Mouse (Mus musculus) liver (tissue): ENCODE measurements around the gene Mras.

Experiments used
- DNase-seq: peaks from one replicate; pipeline ENCODE4 v3.0.0-alpha.2; 2020; ENCODE audit warnings: mixed read lengths

The Mras gene

GRCm38 (mm10) chr9:99439064-99439463, 1.9 kb upstream of the Mras start:
- no peak for DNase-seq

DNA sequence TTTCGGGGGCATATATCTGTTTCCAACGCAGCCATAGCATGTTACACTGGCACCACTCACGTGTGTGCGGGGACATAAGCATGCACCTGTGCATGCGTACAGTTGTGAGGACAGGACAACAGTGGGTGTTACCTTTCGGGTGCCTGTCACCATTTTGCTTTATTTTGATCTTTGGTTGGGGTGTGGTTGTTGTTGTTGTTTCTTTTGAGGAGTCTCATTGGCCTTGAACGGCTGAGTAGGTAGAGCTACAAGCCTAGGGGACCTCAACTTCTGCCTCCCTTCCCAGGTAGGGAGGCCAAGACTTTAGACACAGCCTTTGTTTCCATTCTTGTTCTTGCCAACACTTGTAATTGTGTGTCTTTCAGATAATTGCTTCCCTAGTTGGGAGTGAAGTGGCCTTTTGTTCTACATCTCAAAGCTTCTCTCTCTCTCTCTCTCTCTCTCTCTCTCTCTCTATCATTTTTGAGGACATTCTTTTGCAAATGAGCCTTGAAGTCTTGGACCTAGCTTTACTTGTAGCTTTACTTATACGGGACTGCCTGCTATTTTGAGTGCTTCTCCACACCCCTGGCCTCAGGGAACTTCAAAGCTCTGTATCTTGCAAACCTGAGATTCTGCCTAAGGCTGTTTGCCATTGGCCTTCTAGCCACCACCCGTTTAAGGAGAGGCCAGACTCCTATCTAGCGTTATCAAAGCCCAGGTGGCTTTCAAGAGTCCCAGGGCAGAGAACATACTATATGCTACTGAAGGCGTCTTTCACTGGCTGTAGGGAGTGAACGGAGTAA, 792 bp upstream of the Mras start:
- DNase-seq, result no peak

- DNase-seq, result peak; percentile 62
Measured at GRCm38 (mm10) chr9:99436182-99437030, 775 bp downstream of the Mras start.

GRCm38 (mm10) chr9:99435619-99436181, 1.5 kb downstream of the Mras start:
- DNase-seq, result no peak

DNA sequence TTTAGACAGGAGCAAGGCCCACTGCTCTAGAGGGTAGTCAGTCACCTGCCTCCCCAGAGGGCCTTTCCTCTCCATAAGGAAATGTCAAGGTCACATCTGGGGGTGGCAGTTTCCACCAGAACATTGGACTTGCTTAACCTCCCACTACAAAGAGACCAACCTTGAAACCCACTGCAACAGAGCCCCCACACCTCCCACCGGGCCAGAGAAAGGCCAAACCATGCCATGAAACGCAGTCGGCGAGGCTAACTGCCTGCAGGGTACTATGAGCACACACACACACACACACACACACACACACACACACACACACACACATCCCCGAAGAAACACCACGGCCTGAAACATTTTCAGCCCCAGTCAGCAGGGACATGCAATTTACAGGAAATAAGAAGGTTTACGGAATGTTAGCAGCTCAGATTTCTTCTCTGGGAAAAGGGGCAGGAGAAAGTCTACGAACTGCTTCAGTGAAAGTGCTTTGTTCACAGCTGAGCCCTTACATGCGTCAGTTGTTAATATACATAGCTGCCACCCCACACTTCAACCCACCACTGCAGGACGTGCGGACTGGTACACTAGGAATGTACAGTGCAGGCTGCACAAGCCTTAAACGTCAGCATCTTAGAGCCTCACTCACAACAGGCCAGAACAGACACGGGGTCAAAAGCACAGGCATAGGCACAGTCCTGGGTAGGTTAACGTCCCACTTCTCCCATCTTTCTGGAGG, 2.1 kb downstream of the Mras start:
- DNase-seq, result no peak

- peak; percentile 14 for DNase-seq
Measured at GRCm38 (mm10) chr9:99432478-99432877, 4.7 kb downstream of the Mras start.

DNA sequence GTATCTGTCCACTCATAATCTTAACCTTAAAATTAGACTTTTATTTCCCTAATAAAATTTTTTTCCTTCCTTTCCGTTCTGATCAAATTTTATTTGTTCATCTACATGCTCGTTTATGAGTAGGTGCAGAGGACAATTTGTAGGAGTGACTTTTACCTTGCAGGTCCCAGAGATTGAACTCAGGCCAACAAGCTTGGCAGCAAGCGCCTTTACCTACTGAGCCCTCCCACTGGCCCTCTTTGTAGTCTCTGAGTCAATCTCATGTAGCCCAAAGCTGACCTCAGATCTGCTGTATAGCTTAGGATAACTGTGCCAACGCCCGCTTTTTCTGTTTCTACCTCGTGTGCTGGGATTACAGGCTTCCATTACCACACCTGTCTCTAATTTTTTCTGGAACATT, 5.2 kb downstream of the Mras start:
- no peak for DNase-seq

DNA sequence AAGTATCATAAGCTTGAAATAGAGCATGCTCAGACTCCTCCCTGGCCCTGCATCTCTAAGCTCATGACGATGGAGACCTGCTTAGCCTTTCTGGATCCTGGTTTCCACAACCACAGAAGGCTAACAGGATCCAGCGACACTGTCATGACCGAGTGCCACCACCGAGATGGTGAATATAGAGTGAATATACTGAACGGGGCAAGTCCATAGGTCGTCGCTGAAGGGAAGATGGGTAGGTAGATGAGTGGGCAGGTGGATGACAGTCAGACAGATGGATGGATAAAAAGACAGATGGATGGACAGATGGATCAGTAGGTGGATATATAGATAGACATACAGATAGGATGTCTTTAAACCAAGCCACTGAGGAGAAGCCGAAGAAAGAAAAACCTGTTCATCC, 5.8 kb downstream of the Mras start:
- DNase-seq, result no peak

DNA sequence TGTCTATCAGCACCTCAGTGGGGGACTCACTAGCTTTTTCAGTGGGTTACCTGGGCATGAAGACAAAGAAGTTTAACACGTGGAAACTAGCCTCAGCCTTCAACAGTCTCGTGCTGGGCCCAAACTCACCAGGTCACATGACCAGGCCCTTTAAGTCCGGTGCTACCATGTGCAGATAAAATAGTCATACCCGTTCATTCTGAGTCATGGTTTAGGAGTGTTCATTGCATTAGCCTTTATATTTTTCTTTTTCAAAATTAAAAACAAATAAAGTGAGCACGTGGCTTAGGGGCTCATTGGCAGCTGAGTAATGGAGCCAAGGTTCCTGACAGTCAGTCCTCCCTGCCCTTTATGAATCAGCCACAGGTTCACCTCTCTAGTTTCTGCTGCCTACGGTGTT, 6.4 kb downstream of the Mras start:
- DNase-seq, result no peak

- DNase-seq, result no peak
Measured at GRCm38 (mm10) chr9:99429845-99430244, 7.3 kb downstream of the Mras start.

- DNase-seq, result no peak
Measured at GRCm38 (mm10) chr9:99428601-99429331, 8.4 kb downstream of the Mras start.

- DNase-seq, result no peak
Measured at GRCm38 (mm10) chr9:99425262-99425661, 11.9 kb downstream of the Mras start.

- no peak for DNase-seq
Measured at GRCm38 (mm10) chr9:99424574-99424863, 12.7 kb downstream of the Mras start.

GRCm38 (mm10) chr9:99423692-99424573, 13.2 kb downstream of the Mras start:
- DNase-seq, result peak; percentile 23

GRCm38 (mm10) chr9:99421914-99422313, 15.3 kb downstream of the Mras start:
- DNase-seq, result no peak

DNA sequence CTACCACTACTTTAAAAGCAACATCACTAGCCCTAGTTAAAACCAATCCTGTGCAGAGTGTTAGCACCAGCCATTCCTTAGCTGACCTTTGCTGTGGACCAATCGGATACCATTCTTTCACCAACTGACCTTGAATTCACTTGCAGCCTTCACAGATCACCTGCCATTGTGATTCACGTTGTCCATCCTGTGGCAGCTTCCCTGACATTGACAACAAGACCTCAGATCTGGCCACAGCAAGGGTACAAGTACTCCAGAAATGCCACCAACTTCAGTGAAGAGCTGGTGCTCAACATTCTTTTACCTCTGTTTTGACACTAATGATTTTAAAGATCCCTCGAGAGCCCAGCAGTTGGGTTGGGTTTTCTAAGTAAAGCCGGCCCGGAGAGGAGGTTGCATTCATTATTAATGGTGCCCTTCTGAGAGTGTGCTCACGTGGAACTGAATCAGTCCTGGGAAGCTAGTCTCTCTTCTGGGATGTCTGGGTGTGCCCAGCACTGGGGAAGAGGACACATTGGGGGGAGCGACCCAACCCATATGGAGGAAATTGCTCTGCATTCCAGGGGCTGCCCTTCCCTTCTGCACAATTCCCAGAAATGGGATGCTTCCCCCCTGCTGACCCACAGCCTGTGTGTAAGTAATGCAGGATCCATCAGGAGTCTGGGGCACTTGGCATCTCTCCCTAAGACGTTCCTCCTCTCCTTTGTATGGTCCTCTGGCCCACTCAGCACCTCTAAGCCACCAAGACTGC, 17.1 kb downstream of the Mras start:
- DNase-seq, result no peak

GRCm38 (mm10) chr9:99418377-99418776, 18.8 kb downstream of the Mras start:
- DNase-seq, result no peak

DNA sequence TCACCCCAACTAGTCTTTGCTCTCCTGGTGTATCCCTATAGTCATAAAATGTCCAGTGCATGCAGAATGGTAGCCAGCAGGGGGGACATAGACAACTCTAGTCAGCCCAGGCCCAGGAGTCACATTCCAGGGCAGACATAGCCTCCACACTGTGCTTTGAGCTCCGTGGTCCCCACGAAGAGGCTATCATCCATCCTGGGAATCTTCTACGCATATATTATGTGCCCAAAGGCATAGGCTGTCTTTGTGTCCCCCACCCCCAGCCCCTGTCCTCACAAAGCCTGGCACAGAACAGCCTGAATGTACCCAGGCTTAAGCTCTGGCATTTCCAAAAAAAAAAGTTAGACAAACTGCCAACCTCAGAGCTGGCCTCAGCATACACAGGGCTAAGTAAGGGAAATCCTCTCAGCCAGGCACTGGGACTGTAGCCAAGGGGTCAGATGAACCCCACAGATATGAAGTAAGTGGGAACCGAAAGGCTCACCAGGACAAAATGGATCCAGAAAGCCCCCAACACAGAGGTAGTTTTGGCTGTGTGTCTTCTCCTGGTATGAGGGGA, 19.8 kb downstream of the Mras start:
- DNase-seq, result no peak

GRCm38 (mm10) chr9:99416809-99417208, 20.4 kb downstream of the Mras start:
- DNase-seq, result no peak

- DNase-seq, result no peak
Measured at GRCm38 (mm10) chr9:99411785-99412184, 25.4 kb downstream of the Mras start.
